Comparison of ENCODE assay signal across 27 mouse cellular contexts in genomic region chr2:154813426-154813825, GRCm38 (mm10). TPM values are rescaled to one million over a fixed set of nuclear protein-coding genes. Genes with fewer than 3 reads are reported as not detected.
DNase-seq lines count a peak whose midpoint lies in the region; ATAC-seq lines count a peak whose summit lies in the region.
"Had no signal": no experiment of that assay in that cellular context is flagged by ENCODE, and none has a peak within 500 bp of the region (broad histone marks: within the 10 kb centered on the region; RNA-seq: fewer than 3 reads in every experiment).

No protein-coding gene starts in this region.

- H3K9ac ChIP-seq in hindbrain, embryonic 16.5 days (ENCODE audit: low read depth, low read length) = no peak overlapping the region

- peak; percentile 22 for DNase-seq in 3134 (ENCODE audit: extremely low read depth, insufficient read length, low spot score)
- DNase-seq in 3T3-L1 (ENCODE audit: low read depth, low spot score) = peak; percentile 82
- peak; percentile 54 for DNase-seq in NIH3T3 (ENCODE audit: low read depth)
- no peak for DNase-seq in lung, postnatal 14 days
- DNase-seq: adrenal gland, adult 2 months; adrenal gland, adult 8-10 months; adrenal gland, postnatal 10 days; adrenal gland, postnatal 14 days; adrenal gland, postnatal 25 days; adrenal gland, postnatal 36 days; B cell, adult 2 months; cerebellum, adult 11 months; cerebellum, adult 11-12 months; cerebellum, adult 18-20 months; cerebellum, adult 2 months; cerebellum, adult 8-10 months; cerebellum, adult 9-10 months; cerebellum, adult 9-11 months had no signal

- H3K4me2 ChIP-seq in hindbrain, embryonic 16.5 days (ENCODE audit: low read length) = no peak overlapping the region

- H3K36me3 ChIP-seq in hindbrain, embryonic 16.5 days (ENCODE audit: control insufficient read depth, insufficient read depth, low read length) = no peaks in the 10 kb centered on the region

- H3K4me1 ChIP-seq in hindbrain, embryonic 16.5 days (ENCODE audit: control insufficient read depth, insufficient read depth, low read depth, low read length) = peaks cover 11% of the 10 kb centered on the region

- H3K9me3 ChIP-seq in hindbrain, embryonic 16.5 days (ENCODE audit: control insufficient read depth, low read length) = no peaks in the 10 kb centered on the region
- H3K9me3 ChIP-seq: G1E had no signal

- 85% methylated on average over 2 of the region's 2 CpGs for WGBS in hindbrain, embryonic 16.5 days

- no peaks in the 10 kb centered on the region for H3K27me3 ChIP-seq in hindbrain, embryonic 16.5 days (replicated peaks; ENCODE audit: control insufficient read depth, insufficient read depth, low read length)
- H3K27me3 ChIP-seq: CH12.LX, Patski had no signal

- no peak overlapping the region for H3K27ac ChIP-seq in hindbrain, embryonic 16.5 days (ENCODE audit: low read depth, low read length)

- no peak overlapping the region for H3K4me3 ChIP-seq in hindbrain, embryonic 16.5 days (ENCODE audit: low read length)

- no peak for ATAC-seq in cerebellum, adult (ENCODE audit: insufficient number of reproducible peaks, low FRiP score, low TSS enrichment)
- ATAC-seq in hindbrain, embryonic 16.5 days = no peak
- ATAC-seq: activated CD4-positive, CD25-positive, alpha-beta regulatory T cell, adult 4 months; CD4-positive, CD25-positive, alpha-beta regulatory T cell, adult 4 months; Patski had no signal

RNA-seq across cellular contexts. Expression of gene a, which starts 22.2 kb away (rescaled TPM):
- polyA plus RNA-seq in hindbrain, embryonic 16.5 days (2015; fragmentation: Nextera tagmentation; extraction: Ambion mirVana) = 1.0 and 1.1 TPM in 2 replicates
- polyA plus RNA-seq: activated CD4-positive, CD25-positive, alpha-beta regulatory T cell, adult 4 months; C2C12; CD4-positive, CD25-positive, alpha-beta regulatory T cell, adult 4 months; Patski had no signal

RNA-seq across cellular contexts. Expression of gene Raly, which starts 22.5 kb away (rescaled TPM):
- polyA plus RNA-seq in hindbrain, embryonic 16.5 days (2015; fragmentation: Nextera tagmentation; extraction: Ambion mirVana) = 22.8 and 23.4 TPM in 2 replicates

RNA-seq across cellular contexts. Expression of gene Gm14214, which starts 43.6 kb away (rescaled TPM):
- polyA plus RNA-seq in hindbrain, embryonic 16.5 days (2015; fragmentation: Nextera tagmentation; extraction: Ambion mirVana) = not detected in 2 replicates
- polyA plus RNA-seq: adrenal gland, adult 2 months; brain, embryonic 14.5 days; C2C12; CD4-positive, CD25-positive, alpha-beta regulatory T cell, adult 4 months; cerebellum, adult 2 months; G1E; Patski had no signal
